Mouse (Mus musculus): ENCODE results near the gene Gm597.

Gm597 gene

DNA sequence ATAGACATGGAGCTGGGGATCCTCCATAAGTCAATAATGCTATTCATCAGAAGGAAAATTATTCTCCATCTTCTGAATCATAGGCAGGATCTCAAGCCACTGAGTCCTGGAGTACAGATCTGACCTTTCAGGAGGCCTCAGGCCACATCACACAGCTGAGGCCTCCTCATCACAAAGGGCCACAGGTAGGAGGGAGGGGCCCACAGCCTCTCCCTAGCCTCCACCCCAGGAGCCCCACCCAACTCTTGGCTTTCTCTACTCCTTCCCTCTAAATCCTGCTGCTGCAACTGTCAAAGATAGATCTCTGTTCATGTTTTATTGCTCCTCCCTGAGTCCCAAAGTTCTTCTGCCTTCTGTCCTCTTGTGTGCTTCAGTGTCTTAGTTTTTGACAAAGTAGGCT is at the start of gene Gm597:
Gene Gm597, minus strand, starts transcription at position 101 of the 400 bp plus-strand sequence.
- no peak for DNase-seq (ENCODE audit: low spot score)

DNA sequence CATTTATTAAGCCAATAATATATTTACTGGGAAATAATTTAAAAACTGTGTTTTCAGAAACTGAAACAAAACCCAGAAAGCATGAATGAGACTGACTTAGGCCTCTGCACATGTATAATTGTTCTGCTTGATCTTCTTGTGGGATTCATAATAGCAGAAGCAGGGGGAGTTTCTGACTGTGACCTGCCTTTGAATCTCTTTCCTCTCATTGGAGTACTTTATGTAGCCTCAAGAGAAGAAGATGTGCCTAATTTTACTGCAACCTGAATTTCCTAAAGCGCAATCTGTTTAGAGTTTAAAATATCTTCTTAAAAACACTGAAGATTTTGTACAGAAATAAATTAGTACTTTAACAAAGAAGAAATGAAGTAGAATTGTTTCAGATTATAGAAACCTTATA is 27.6 kb upstream of the Gm597 start:
- DNase-seq (ENCODE audit: low spot score), result no peak

DNA sequence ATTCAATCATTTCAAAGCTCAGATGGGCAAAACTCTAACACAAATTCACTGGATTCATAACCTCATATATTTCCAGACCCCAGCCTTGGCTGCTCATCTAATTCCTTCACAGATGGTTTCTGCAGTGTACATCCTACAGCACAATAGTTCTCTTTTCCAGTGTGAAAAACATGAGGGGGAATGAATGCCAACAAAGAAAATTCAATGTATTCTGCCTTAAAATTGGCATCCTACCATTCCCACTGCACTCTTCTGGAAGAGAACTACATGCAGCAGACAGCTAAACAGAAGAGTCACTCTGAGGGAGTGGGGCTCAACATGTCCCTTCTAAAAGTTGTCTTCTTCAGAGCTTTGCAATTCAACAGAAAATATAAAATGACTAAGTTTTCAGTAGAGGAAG is 26.6 kb upstream of the Gm597 start:
- DNase-seq (ENCODE audit: low spot score), result no peak

DNA sequence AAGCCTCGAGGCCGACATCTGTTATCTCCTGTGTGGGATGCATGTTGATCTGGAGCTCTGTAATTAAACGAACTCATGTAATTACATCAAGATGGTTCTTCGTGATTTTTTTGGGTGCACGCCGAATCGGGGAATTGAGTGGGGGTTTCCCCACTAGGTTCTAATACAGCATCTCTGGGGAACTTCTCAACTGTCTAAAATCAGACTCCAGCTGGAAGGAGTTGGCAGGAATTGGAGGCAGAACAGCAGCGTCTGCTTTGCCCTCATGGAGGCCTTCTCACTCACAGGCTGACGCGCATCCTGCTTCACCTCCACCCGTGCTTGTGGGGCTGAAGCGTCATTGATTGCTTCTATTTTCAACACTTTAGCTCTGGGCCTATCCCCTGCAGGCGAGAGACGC is 20.8 kb upstream of the Gm597 start:
- DNase-seq (ENCODE audit: low spot score), result peak; percentile 38
